Mouse (Mus musculus) bone marrow macrophage, adult 2 months (primary cell): ENCODE results near the gene Slc29a1.

ENCODE experiments used
- CTCF ChIP-seq: IDR thresholded peaks from 2 replicates; pipeline ENCODE4 v1.5.1; 2012; ENCODE audit warnings: low read depth, mild to moderate bottlenecking, low read length, moderate library complexity
- POLR2A ChIP-seq: IDR thresholded peaks from 2 replicates; pipeline ENCODE4 v1.6.1; 2012; ENCODE audit warnings: mild to moderate bottlenecking, low read depth, low read length, borderline replicate concordance

GRCm38 (mm10) chr17:45589844-45590243 lies 9.6 kb downstream of the Slc29a1 start:
- TF ChIP-seq CTCF (no peak), POLR2A (no peak)
